Mouse (Mus musculus): ENCODE measurements at regions not wholly inside any gene's neighbourhood (a gene's known extent, or its start where the extent isn't known, plus 50 kb on each side); places are given as distances from the start of the nearest gene placed in this dataset.

GRCm38 (mm10) chr4:83919041-83919440, 393.7 kb downstream of the Ccdc171 start:
- TF ChIP-seq CTCF (IDR thresholded peaks at IDR 0.05; ENCODE audit: extremely low read depth, insufficient read depth, low read length) (peak; percentile 15; the same call in 1 of the 2 replicates), POLR2A (IDR thresholded peaks at IDR 0.05; ENCODE audit: extremely low read depth, insufficient read depth, low read length) (no peak)

Measured in cortical plate, adult 2 months (tissue).